Mouse (Mus musculus) stomach, embryonic 15.5 days (tissue): ENCODE results near the gene Zfp704. TPM values are rescaled to one million over a fixed set of nuclear protein-coding genes. Genes with fewer than 3 reads are reported as not detected.

Source experiments
- ATAC-seq: fragments of 200-750 bp; cut with Nextera tagmentation; 2 replicates; pipeline ENCODE4 v1.8.0; 2017; ENCODE audit warnings: low read depth, moderate number of reproducible peaks, moderate TSS enrichment; ENCODE audit not compliant: insufficient read depth, low FRiP score
- H3K27ac ChIP-seq: fragments of 300-500 bp; sonication (generic); 2 replicates; pipeline ENCODE4 v1.5.1; 2015; ENCODE audit warnings: mild to moderate bottlenecking, inconsistent platforms
- H3K27me3 ChIP-seq: fragments of 300-500 bp; sonication (generic); replicated peaks from 2 replicates; pipeline ENCODE4 v1.6.1; 2015; ENCODE audit warnings: inconsistent platforms
- H3K36me3 ChIP-seq: fragments of 300-500 bp; sonication (generic); 2 replicates; pipeline ENCODE4 v1.6.1; 2015; ENCODE audit warnings: inconsistent platforms
- H3K4me1 ChIP-seq: fragments of 300-500 bp; sonication (generic); 2 replicates; pipeline ENCODE4 v1.6.1; 2015; ENCODE audit warnings: inconsistent platforms
- H3K4me2 ChIP-seq: fragments of 300-500 bp; sonication (generic); 2 replicates; pipeline ENCODE4 v1.6.1; 2015; ENCODE audit warnings: mild to moderate bottlenecking, inconsistent platforms
- H3K4me3 ChIP-seq: fragments of 300-500 bp; sonication (generic); replicated peaks from 2 replicates; pipeline ENCODE4 v1.5.1; 2015; ENCODE audit warnings: inconsistent platforms
- H3K9ac ChIP-seq: fragments of 300-500 bp; sonication (generic); 2 replicates; pipeline ENCODE4 v1.6.1; 2015; ENCODE audit warnings: inconsistent platforms
- H3K9me3 ChIP-seq: fragments of 300-500 bp; sonication (generic); 2 replicates; pipeline ENCODE4 v1.6.1; 2016; ENCODE audit warnings: inconsistent platforms
- WGBS: fragments of 180-500 bp; shearing (Covaris S2); methylation state at CpG from one replicate; pipeline ENCODE4 v1.1.7; 2015; 5-methylcytosine and 5-hydroxymethylcytosine counted together
- polyA plus RNA-seq: library from polyadenylated mRNA; unstranded; fragments of >200 nt; fragmentation: Nextera tagmentation; extraction: Ambion mirVana; gene quantifications from 2 replicates; pipeline ENCODE4 v1.2.1, GENCODE M21; 2015

Gene Zfp704
- polyA plus RNA-seq = 8.0 and 8.9 TPM in 2 replicates

DNA sequence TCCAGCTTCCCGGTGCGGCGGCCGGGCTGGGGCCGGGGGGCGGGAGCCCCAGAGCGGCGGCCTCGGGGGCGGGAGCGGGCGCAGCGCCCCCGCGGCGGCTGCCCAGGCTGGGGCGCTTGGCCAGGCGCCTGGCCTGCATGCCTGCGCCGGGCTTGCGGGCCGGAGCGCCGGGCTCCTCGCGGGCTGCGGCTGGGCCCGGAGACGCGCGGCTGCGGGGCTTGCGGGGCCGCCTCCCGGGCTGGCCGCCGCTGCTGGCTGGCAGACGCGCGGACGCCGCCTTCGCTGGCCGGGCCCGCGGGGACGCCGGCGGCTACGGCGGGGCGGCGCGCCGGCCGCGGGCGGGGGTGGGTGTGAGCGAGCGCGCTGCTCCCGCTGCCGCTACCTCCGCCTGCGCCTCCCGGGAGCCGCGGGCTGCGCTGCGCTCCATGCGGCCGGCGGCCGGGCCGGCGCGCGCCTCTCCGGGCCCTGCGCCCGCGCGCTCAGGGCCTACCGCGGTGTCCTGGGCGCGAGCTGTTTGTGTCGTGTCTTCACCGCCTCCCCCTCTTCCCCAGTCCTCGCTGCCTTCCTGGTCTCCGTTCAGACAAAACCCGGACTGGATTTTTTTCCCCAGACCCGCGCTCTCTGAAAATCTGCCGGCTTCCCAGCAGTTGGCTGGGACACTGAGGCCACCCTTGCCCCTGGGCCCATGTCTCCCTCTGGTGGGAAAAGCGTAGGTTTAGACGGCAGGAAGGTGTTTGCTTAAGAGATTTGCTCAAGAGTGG lies at the start of gene Zfp704:
Gene Zfp704 (minus strand): TSS at position 505 of the 761 bp plus-strand sequence.
- Histone ChIP-seq H3K4me1 (peaks cover 15% of the 10 kb centered on the region), H3K27me3 (no peaks in the 10 kb centered on the region), H3K4me2 (peak within 1 kb of the TSS; percentile 84), H3K9me3 (no peaks in the 10 kb centered on the region), H3K27ac (peak within 1 kb of the TSS; percentile 93), H3K36me3 (no peaks in the 10 kb centered on the region), H3K4me3 (peak within 1 kb of the TSS; percentile 83), H3K9ac (peak within 1 kb of the TSS; percentile 78)
- peak; percentile 88 for ATAC-seq
- WGBS = under 1% methylated on average over 70 of the region's 97 CpGs

DNA sequence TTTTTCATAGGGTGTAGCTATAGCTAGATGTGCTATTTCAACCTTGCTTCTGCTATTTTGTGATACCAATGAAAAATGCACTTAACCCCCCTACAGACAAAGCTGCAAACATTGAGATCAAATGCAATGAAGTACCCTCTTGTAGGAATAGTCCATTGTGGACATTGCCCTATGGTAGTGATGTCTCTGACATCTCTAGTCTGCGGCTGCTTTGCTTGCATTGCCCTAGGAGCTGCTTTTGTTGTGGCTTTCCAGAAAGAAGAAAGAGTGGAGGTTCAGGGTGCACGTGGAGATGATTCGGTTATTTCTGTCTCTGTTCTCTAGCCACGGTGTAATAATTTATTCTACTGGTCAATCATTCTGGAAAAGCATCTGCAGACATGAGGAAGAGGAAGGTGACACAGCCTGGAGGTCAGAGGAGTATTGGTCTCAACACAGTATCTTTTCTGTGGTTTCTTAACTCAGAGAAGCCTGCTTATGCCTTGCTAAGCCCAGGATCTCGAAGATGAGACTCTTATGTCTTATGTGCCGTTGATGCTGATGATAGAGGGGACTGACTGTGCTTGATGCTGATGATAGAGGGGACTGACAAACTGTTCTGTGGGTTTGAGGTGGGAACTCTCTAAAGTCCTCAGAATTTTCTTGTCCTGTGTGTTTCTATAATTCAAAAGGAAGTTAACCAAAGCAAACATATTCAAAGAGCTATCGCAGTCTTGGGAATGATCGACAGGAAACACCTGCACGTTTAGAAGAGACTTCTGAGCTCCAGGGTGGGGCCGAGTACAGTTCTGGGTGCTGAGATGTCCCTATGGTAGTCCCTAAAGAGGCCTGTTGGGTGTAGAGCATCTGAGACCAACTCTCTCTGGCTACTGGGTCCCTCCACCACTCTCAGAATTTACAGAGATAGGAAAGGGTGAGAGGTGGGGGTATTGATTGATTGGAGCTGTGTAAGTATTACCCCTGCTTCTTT lies 23.4 kb upstream of the Zfp704 start:
- H3K9ac ChIP-seq = no peak overlapping the region
- no peaks in the 10 kb centered on the region; the same call in 1 of the 2 replicates for H3K4me1 ChIP-seq
- ATAC-seq = no peak
- 59% methylated on average over 10 of the region's 10 CpGs for WGBS
- H3K27ac ChIP-seq = no peak overlapping the region
- H3K9me3 ChIP-seq = no peaks in the 10 kb centered on the region
- H3K36me3 ChIP-seq = no peaks in the 10 kb centered on the region
- H3K4me3 ChIP-seq = no peak overlapping the region
- H3K4me2 ChIP-seq = no peak overlapping the region
- H3K27me3 ChIP-seq = no peaks in the 10 kb centered on the region

DNA sequence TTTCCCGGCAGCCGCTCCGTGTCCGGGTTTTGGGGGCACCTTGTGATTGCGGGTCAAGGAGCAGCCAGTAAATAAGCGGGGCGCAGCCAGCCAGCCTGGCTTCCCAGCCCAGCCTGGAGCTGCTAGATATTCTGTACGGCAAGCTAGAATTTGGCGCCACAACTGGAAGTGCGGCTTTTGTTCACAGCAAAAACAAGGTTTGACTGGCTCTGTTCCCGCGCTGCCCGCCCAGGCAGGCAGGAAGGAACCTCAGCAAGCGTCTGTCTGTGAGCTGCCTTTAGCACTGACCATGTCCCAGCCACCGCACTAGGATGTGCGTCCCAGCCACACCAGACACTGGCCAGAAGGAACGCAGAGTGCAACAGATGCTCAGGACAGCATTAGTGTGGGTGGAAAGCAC lies 20.1 kb upstream of the Zfp704 start:
- H3K27me3 ChIP-seq = no peaks in the 10 kb centered on the region
- no peak for ATAC-seq
- no peaks in the 10 kb centered on the region; the same call in 1 of the 2 replicates for H3K4me1 ChIP-seq
- H3K36me3 ChIP-seq = no peaks in the 10 kb centered on the region
- H3K4me3 ChIP-seq = peak overlapping the region; percentile 11; the same call in 1 of the 2 replicates
- no peak overlapping the region for H3K27ac ChIP-seq
- peak overlapping the region; percentile 43 for H3K4me2 ChIP-seq
- H3K9me3 ChIP-seq = no peaks in the 10 kb centered on the region
- H3K9ac ChIP-seq = no peak overlapping the region
- 15% methylated on average over 17 of the region's 17 CpGs for WGBS

DNA sequence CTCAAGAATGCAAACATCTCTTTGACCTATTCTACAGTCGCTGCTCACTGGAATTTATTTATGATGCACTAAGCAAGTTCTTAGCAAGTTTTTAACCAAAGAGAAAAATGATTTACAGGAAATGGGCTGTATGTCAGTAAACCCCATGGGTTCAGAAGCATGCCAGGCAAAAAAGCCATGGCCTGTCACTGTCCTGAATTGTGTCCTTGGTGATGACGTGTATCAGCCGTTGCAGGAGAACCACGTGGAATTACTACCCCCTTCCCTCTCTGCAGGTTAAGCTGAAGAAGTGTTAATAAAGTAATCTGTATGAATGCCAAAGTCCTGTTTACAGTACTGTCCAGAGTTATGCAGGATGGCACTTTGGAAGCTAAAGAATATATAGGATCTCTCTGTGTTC lies 18.2 kb upstream of the Zfp704 start:
- no peak overlapping the region for H3K9ac ChIP-seq
- no peaks in the 10 kb centered on the region for H3K36me3 ChIP-seq
- H3K4me2 ChIP-seq = no peak overlapping the region
- no peak overlapping the region for H3K4me3 ChIP-seq
- no peak for ATAC-seq
- 42% methylated on average over 4 of the region's 4 CpGs for WGBS
- H3K27me3 ChIP-seq = no peaks in the 10 kb centered on the region
- no peaks in the 10 kb centered on the region; the same call in 1 of the 2 replicates for H3K4me1 ChIP-seq
- H3K9me3 ChIP-seq = no peaks in the 10 kb centered on the region
- H3K27ac ChIP-seq = no peak overlapping the region

DNA sequence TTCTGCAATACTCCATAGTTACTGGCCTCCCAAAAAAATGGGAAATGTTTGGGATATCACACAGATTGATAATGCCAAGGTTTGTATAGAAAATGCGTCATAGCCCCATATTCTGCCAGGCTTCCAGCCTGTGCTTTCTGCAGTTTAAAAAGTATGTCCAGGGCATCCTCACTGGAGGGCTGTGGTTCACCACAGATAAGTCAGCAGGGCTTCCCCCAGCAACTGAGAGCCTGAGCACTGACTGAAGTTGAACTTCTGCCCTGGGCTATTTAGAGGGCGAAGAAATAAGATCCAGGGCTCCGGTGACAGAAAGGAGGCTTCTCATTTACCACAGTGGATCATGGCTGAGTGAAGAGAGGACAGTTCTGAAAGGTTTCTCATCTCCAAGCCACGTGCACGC lies 16.3 kb upstream of the Zfp704 start:
- H3K4me2 ChIP-seq = no peak overlapping the region
- no peaks in the 10 kb centered on the region for H3K9me3 ChIP-seq
- no peak overlapping the region for H3K9ac ChIP-seq
- no peak overlapping the region for H3K27ac ChIP-seq
- 68% methylated on average over 5 of the region's 5 CpGs for WGBS
- ATAC-seq = no peak
- H3K36me3 ChIP-seq = no peaks in the 10 kb centered on the region
- no peaks in the 10 kb centered on the region for H3K27me3 ChIP-seq
- H3K4me3 ChIP-seq = no peak overlapping the region
- H3K4me1 ChIP-seq = no peaks in the 10 kb centered on the region; the same call in 1 of the 2 replicates

DNA sequence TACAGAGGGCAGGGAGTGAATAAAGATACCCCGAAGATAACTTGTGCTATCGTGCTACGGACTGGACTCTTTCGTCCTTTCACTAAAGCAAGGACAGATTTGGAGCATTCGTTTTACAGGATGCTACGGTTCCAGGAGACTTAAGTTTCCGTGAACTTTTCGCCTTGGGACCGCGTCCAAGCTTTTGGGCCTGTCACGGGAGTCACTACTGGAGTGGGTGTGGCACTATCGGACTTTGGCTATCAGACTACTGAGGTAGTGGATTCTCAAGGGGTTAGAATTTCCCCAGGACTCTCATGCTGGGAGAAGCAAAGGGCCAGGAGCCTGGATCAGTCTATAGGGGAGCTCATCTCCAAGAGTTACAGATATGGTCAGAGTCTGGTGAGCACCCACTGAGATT lies 10.7 kb upstream of the Zfp704 start:
- no peaks in the 10 kb centered on the region for H3K27me3 ChIP-seq
- ATAC-seq = no peak
- WGBS = 85% methylated on average over 12 of the region's 12 CpGs

DNA sequence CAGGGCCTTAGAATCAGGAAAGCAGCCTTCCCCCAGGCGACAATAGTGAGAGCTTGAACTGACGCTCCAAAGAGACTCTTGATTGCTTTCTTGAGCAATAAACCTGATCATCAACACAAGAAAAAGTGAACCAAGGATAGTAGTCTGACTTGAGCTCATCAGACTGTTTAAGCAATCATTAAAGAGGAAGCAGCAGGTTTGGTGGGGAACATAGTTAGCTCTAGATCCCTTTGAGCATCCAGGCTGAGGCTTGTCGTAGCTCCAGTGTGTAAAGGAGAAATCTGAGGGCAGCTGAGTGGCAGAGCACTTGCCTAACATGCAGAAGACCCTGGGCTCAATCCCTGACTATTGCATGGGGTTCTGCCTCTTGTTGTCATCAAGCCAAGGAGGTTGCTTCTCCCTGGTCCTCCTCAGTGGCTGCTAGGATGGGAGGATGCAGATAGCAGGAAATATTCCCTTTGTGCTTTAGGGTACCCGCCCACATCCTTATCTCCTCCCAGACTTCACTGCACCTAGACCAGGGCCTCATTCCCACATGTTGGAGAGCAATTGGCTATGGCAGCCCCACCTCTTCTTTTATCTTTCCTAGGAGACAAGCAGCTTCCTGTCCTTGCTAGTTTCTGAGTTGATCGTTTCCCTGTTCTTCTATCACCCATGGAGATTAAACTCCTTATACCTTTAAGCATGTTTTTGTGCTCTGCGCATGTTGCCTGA lies 9.8 kb upstream of the Zfp704 start:
- H3K27me3 ChIP-seq = no peaks in the 10 kb centered on the region
- ATAC-seq = no peak

More for the DNA sequence above, 10.7 kb upstream of the Zfp704 start:
- Histone ChIP-seq H3K27ac (no peak overlapping the region), H3K4me2 (no peak overlapping the region), H3K4me1 (0 out of 2 replicates have a peak, but pooled peaks cover 2% of the 10 kb centered on the region), H3K36me3 (no peaks in the 10 kb centered on the region), H3K9me3 (no peaks in the 10 kb centered on the region), H3K4me3 (no peak overlapping the region), H3K9ac (no peak overlapping the region)

DNA sequence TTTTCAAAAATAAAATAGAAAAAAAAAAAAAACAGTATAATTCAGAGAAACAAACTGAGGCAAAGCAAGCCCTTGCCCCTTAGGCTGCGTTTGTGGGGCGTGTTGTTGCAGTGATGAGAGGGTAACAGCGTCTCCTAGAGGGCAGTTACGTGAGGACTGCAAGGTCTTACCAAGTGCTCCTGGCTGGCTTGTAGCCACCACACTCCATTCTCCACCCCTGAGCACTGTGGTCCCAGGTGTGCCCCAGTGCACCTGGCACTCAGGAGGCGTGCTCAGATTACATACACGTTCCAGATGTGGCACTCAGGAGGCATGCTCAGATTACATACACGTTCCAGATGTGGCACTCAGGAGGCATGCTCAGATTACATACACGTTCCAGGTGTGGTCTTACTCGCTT lies 7.2 kb upstream of the Zfp704 start:
- no peak overlapping the region for H3K27ac ChIP-seq
- H3K4me3 ChIP-seq = no peak overlapping the region
- no peaks in the 10 kb centered on the region for H3K27me3 ChIP-seq
- 0 out of 2 replicates have a peak, but pooled peaks cover 2% of the 10 kb centered on the region for H3K4me1 ChIP-seq
- no peak overlapping the region for H3K4me2 ChIP-seq
- H3K9ac ChIP-seq = no peak overlapping the region
- H3K9me3 ChIP-seq = no peaks in the 10 kb centered on the region
- ATAC-seq = no peak
- no peaks in the 10 kb centered on the region for H3K36me3 ChIP-seq
- WGBS = 60% methylated on average over 9 of the region's 9 CpGs

More for the DNA sequence above, 9.8 kb upstream of the Zfp704 start:
- 72% methylated on average over 6 of the region's 6 CpGs for whole genome bisulfite sequencing
- Histone ChIP-seq H3K36me3 (no peaks in the 10 kb centered on the region), H3K4me3 (no peak overlapping the region), H3K27ac (no peak overlapping the region), H3K4me1 (0 out of 2 replicates have a peak, but pooled peaks cover 2% of the 10 kb centered on the region), H3K9me3 (no peaks in the 10 kb centered on the region), H3K4me2 (no peak overlapping the region), H3K9ac (no peak overlapping the region)

DNA sequence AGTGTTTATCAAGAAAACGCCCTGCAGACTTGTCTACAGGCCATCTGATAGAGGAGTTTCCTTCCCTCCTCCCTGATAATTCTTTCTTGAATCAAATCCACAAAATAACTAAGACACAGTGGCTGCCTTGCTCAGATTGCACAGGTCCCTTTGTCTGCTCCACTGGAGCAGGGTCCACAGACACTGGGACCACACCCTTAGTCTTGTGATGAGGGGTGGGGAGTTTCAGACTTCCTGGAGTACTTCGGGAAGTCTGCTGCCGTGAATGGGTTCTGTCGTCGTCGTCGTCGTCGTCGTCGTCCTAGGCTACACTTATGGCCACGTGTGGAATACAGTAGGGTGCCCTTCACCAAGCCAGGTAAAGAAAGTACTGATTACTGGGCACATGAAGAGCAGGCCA lies 4.8 kb upstream of the Zfp704 start:
- Histone ChIP-seq H3K36me3 (no peaks in the 10 kb centered on the region), H3K4me2 (no peak overlapping the region), H3K4me3 (no peak overlapping the region), H3K27ac (no peak overlapping the region), H3K9ac (no peak overlapping the region), H3K27me3 (no peaks in the 10 kb centered on the region), H3K4me1 (0 out of 2 replicates have a peak, but pooled peaks cover 8% of the 10 kb centered on the region), H3K9me3 (no peaks in the 10 kb centered on the region)
- 67% methylated on average over 12 of the region's 12 CpGs for WGBS
- ATAC-seq = no peak

DNA sequence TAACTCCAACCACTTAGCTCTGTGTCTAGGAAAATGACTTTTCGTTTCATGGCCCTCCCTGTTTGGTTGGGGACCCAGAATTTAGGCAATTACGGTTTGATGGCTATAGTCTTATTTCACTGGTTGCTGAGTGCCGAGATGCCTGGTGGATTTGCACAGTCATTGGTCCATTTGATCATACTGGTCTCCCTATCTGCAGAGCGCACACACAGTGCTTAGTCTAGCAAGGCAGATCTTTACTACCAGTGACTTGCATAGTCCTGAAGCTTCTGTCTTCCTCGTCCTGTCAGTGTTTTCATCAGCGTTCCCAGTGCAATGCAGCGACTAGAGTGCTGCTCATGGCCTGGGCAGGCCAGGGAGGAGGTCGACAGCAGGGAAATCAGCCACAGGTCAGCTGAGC lies 4.1 kb upstream of the Zfp704 start:
- 72% methylated on average over 8 of the region's 8 CpGs for WGBS
- Histone ChIP-seq H3K27ac (no peak overlapping the region), H3K4me3 (no peak overlapping the region), H3K4me2 (no peak overlapping the region), H3K9me3 (no peaks in the 10 kb centered on the region), H3K4me1 (0 out of 2 replicates have a peak, but pooled peaks cover 8% of the 10 kb centered on the region), H3K9ac (no peak overlapping the region), H3K27me3 (no peaks in the 10 kb centered on the region), H3K36me3 (no peaks in the 10 kb centered on the region)
- no peak for ATAC-seq

DNA sequence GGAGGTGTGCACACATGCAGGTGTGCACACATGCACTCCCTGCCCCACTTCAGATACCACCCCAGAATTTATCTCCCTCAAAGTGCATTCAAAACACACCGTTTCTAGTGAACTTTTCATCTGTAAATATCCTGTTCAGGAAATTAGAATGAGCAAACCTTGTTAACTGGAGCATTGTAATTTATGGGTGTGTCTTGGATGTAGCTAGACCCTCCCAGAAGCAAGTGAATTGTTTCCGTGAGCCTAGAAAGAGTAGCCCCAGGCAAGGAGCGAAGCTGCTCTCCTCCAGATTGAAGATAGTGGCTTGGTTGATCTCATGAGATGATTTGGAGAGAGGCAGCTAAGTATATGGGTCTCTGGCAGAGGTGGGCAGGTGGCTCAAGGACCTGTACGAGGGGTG lies 1.3 kb upstream of the Zfp704 start:
- no peak overlapping the region for H3K9ac ChIP-seq
- H3K4me3 ChIP-seq = no peak overlapping the region
- no peak overlapping the region for H3K4me2 ChIP-seq
- no peak overlapping the region for H3K27ac ChIP-seq
- no peak for ATAC-seq
- H3K36me3 ChIP-seq = no peaks in the 10 kb centered on the region
- H3K9me3 ChIP-seq = no peaks in the 10 kb centered on the region
- WGBS = 60% methylated on average over 4 of the region's 4 CpGs
- H3K27me3 ChIP-seq = no peaks in the 10 kb centered on the region
- peaks cover 7% of the 10 kb centered on the region; the same call in 1 of the 2 replicates for H3K4me1 ChIP-seq
